Mouse (Mus musculus): ENCODE data around the gene Hnrnpl. TPM values are rescaled to one million over a fixed set of nuclear protein-coding genes. Genes with fewer than 3 reads are reported as not detected.
A peak's percentile ranks its signal among the peaks of the same experiment; 100 is the strongest.

Hnrnpl gene
- total RNA-seq, 2 experiments from 2014 or later: 380 to 402 TPM

GRCm38 (mm10) chr7:28825686-28826401 lies 17.5 kb downstream of the Hnrnpl start:
- no peak for DNase-seq (ENCODE audit: extremely low spot score in 1 of 2, low spot score in 1 of 2)

DNA sequence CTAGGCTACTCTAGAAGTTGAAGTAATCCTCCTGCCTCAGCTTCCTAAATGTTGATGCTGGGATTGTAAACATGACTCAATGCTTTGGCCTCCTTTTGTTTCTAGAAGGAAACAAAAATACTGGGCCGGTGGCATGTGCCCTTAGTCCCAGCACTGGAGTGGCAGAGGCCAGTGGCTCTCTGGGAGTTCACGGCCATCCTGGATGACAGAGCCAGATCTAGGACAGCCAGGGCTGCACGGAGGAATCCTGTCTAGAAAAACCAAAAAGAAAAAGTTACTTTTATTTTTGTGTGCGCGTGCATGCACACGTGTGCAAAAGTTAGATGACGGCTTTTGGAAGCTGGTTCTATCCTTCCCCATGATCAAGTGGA lies 18.0 kb downstream of the Hnrnpl start:
- DNase-seq (ENCODE audit: extremely low spot score in 1 of 2, low spot score in 1 of 2): no peak

DNA sequence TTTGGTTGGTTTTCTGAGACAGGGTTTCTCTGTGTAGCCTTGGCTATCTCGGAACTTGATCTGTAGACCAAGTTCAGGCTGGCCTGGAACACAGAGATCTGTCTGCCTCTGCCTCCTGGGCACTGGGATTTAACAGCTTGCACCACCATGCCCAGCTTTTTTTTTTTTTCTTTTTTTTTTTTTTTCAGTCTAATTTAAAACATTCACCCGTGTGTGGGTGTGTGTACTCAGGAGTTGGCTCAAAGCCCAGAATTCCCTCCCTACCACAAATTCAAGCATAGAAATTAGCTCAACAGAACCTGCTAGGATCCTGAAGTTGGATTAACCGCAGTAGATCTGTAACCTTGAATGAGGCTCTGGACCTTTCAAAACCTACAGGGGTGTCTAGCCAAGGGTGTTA lies 19.0 kb downstream of the Hnrnpl start:
- peak in 1 of 2 experiments; percentile 55 for DNase-seq (ENCODE audit: extremely low spot score in 1 of 2, low spot score in 1 of 2)

DNA sequence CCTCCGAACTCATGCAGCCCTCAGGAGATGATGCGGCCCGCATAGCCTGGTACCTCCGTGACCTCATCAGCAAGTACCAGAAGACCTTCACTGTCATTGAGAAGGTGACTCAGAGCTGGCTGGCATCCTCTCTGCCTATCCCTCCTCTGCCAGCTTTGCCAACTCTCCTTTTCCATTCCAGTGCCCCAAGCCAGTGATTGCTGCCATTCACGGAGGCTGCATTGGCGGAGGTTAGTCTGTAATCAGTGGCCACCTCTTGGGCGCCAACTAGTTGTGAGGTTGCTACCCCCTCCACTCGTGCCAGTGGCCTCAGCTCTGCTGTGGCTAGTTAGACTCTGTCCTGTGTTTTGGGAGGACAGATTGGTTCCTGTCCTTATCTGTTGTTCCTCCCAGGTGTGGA lies 21.5 kb downstream of the Hnrnpl start:
- DNase-seq (ENCODE audit: extremely low spot score in 1 of 2, low spot score in 1 of 2): no peak

- DNase-seq (ENCODE audit: extremely low spot score in 1 of 2, low spot score in 1 of 2): no peak
These were observed 22.6 kb downstream of the Hnrnpl start for GRCm38 (mm10) chr7:28830981-28831380.

DNA sequence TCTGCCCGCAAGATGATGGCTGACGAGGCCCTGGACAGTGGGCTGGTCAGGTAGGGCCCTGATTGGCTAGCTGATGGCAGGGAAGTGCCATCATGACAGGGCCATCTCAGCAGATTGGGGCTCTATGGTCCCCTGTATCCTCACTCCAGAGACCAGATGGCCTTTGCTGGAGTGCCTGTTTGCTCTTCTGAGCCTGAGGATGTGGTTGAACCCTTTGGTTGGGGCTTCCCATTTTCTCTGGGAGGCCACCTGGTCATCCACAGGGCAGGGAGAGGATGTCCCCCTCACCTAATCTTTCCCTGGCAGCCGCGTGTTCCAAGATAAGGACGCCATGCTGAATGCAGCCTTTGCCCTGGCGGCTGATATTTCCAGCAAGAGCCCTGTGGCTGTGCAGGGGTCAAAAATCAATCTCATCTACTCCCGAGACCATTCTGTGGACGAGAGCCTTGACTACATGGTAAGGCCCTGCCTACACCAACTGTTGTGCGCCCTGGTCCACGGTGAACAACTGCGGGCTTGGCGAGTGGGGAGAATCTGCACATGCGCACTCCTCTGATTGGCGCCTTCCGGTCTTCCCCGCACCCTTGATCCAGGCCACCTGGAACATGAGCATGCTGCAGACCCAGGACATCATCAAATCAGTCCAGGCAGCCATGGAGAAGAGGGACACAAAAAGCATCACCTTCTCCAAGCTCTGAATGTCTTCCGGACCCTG lies 23.2 kb downstream of the Hnrnpl start:
- no peak for DNase-seq (ENCODE audit: extremely low spot score in 1 of 2, low spot score in 1 of 2)

GRCm38 (mm10) chr7:28832137-28832536 lies 23.8 kb downstream of the Hnrnpl start:
- DNase-seq (ENCODE audit: extremely low spot score in 1 of 2, low spot score in 1 of 2): no peak

- DNase-seq (ENCODE audit: extremely low spot score in 1 of 2, low spot score in 1 of 2): no peak
These were observed 25.5 kb downstream of the Hnrnpl start, which contains the start of gene Lgals4 for GRCm38 (mm10) chr7:28833723-28834347. Lgals4 (plus strand) TSS chr7:28833854.

- no peak for DNase-seq (ENCODE audit: extremely low spot score in 1 of 2, low spot score in 1 of 2)
These were observed 28.6 kb downstream of the Hnrnpl start for GRCm38 (mm10) chr7:28836936-28837335.

- no peak for DNase-seq (ENCODE audit: extremely low spot score in 1 of 2, low spot score in 1 of 2)
These were observed 30.0 kb downstream of the Hnrnpl start for GRCm38 (mm10) chr7:28838331-28838730.

GRCm38 (mm10) chr7:28847273-28847672 lies 38.9 kb downstream of the Hnrnpl start:
- DNase-seq (ENCODE audit: extremely low spot score in 1 of 2, low spot score in 1 of 2): no peak

- DNase-seq (ENCODE audit: extremely low spot score in 1 of 2, low spot score in 1 of 2): no peak
These were observed 41.4 kb downstream of the Hnrnpl start for GRCm38 (mm10) chr7:28849700-28850236.

DNA sequence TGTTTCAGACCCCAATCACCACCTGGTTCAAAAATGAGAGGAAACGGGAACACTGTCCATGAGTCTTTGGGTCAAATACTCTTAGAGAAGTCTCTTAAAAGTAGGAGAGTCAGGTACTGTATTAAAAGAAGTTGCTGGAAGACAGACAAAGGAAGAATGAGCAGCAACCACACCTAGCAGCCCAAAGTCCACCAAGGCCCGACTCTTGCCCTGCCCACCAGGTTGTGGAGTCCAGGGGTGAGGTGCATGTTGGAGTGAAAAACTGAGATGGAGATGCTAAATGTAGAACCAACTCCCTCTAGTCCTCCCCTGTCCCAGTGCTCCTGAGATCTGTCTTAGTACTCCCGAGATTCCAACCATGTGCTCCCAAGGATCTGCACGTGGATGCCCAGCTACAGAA lies 42.3 kb downstream of the Hnrnpl start:
- DNase-seq (ENCODE audit: extremely low spot score in 1 of 2, low spot score in 1 of 2): no peak

DNA sequence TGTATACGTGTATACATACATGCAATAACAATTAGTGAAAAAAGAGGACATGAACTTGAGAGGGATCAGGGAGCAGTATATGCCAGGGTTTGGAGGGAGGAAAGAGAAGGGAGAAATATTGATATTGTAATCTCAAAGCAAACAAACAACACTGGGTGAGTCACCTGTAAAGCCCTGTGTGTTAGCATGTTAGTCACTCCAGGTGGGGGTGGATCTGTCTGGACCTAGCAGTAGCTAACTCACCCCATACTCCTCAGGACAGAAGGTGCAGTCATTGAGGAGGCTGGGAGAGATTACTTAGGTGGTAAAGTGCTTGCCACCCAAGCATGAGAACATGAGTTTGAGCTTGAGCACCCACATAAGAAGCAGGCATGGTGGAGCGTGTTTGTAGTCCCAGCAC lies 51.6 kb downstream of the Hnrnpl start:
- DNase-seq (ENCODE audit: extremely low spot score in 1 of 2, low spot score in 1 of 2): no peak

- DNase-seq (ENCODE audit: extremely low spot score in 1 of 2, low spot score in 1 of 2): no peak
These were observed 52.6 kb downstream of the Hnrnpl start for GRCm38 (mm10) chr7:28860898-28861297.

DNA sequence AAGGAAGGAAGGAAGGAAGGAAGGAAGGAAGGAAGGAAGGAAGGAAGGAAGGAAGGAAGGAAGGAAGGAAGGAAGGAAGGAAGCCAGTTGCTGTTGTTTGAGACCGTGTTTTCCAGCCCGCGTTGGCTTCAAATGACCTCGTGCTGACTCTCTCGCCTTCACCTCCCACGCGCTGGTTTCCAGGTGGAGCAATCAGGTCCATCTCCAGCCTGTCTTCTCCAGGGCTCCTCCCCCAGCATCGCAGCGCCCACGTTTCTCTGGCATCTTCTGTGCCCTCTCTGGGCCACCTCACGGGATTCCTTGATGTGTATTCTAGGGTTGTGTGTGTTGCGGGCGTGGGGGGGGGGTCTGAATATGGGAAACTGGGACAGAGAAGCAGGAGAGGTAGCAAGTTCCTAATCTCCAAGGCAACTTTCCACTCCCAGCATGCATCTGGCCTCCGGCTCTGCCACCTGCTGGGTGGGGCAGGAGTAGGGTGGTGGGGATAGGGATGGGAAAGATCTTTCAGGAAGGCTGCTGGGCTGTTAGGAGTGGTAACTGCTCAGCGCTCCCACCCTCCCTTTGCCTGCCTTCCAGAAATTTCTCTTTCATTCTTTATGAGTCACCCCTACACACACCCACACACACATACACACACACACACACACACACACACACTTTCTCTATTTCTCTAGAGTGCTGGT lies 54.6 kb downstream of the Hnrnpl start:
- DNase-seq (ENCODE audit: extremely low spot score in 1 of 2, low spot score in 1 of 2): peak in 1 of 2 experiments; percentile 27

GRCm38 (mm10) chr7:28863540-28863939 lies 55.2 kb downstream of the Hnrnpl start, which contains the start of gene Lgals7:
Lgals7 (plus strand) TSS chr7:28863853.
- no peak for DNase-seq (ENCODE audit: extremely low spot score in 1 of 2, low spot score in 1 of 2)

DNA sequence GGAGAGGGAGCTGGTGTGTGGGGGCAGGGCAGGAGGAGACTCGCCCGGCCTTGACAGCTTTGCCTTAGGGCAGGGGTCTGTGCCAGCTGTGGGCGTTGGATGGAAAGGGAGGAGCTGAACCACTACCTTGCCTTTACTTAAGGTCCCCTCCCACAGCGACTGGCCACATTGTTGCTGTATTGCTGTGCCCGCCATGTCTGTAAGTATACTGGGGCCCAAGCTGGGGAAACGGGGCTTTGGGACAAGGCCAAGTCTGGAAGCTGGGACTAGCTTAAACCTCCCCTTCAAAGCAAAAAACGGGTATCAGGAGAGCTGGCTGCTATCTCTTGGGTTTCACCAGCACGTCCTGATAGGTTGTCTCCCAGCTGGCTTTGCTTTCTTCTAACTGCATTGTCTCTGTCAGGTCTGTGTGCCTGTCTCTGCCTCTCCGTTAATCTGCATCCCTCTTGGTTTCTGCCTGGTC lies 56.0 kb downstream of the Hnrnpl start:
- no peak for DNase-seq (ENCODE audit: extremely low spot score in 1 of 2, low spot score in 1 of 2)

- peak; percentile 54 to 60 for DNase-seq (ENCODE audit: extremely low spot score in 1 of 2, low spot score in 1 of 2)
These were observed 57.4 kb downstream of the Hnrnpl start for GRCm38 (mm10) chr7:28865481-28866300.
